Mouse (Mus musculus) midbrain, embryonic 14.5 days (tissue): Measurements from ENCODE around the gene Pus7l. TPM values are rescaled to one million over a fixed set of nuclear protein-coding genes. Genes with fewer than 3 reads are reported as not detected.

Experiments
- ATAC-seq: fragments of 200-750 bp; cut with Nextera tagmentation; 2 replicates; pipeline ENCODE4 v1.8.0; 2017; ENCODE audit warnings: moderate number of reproducible peaks, moderate library complexity; ENCODE audit not compliant: low FRiP score, low TSS enrichment
- DNase-seq: peaks from one replicate; pipeline ENCODE4 v3.0.0-alpha.2; 2015
- H3K27ac ChIP-seq: fragments of 300-500 bp; sonication (generic); replicated peaks from 2 replicates; pipeline ENCODE4 v1.5.1; 2014; ENCODE audit warnings: mild to moderate bottlenecking, low read depth, low read length, moderate library complexity
- H3K27me3 ChIP-seq: fragments of 300-500 bp; sonication (generic); 2 replicates; pipeline ENCODE4 v1.6.1; 2014; ENCODE audit warnings: low read length, control low read depth, mixed read lengths; ENCODE audit not compliant: control insufficient read depth, insufficient read depth
- H3K36me3 ChIP-seq: fragments of 300-500 bp; sonication (generic); 2 replicates; pipeline ENCODE4 v1.6.1; 2014; ENCODE audit warnings: low read length, control low read depth; ENCODE audit not compliant: control insufficient read depth, insufficient read depth
- H3K4me1 ChIP-seq: fragments of 300-500 bp; sonication (generic); 2 replicates; pipeline ENCODE4 v1.6.1; 2014; ENCODE audit warnings: mild to moderate bottlenecking, antibody characterized with exemption, low read length, control low read depth; ENCODE audit not compliant: control insufficient read depth, insufficient read depth
- H3K4me2 ChIP-seq: fragments of 300-500 bp; sonication (generic); 2 replicates; pipeline ENCODE4 v1.6.1; 2014; ENCODE audit warnings: mild to moderate bottlenecking, low read length, moderate library complexity
- H3K4me3 ChIP-seq: fragments of 300-500 bp; sonication (generic); replicated peaks from 2 replicates; pipeline ENCODE4 v1.5.1; 2014; ENCODE audit warnings: low read depth, low read length
- H3K9ac ChIP-seq: fragments of 300-500 bp; sonication (generic); replicated peaks from 2 replicates; pipeline ENCODE4 v1.6.1; 2014; ENCODE audit warnings: mild to moderate bottlenecking, low read length, moderate library complexity
- H3K9me3 ChIP-seq: fragments of 300-500 bp; sonication (generic); 2 replicates; pipeline ENCODE4 v1.6.1; 2016; ENCODE audit warnings: low read length, control low read depth, mixed read lengths; ENCODE audit not compliant: control insufficient read depth
- WGBS: fragments of 180-500 bp; shearing (Covaris S2); extraction: QIAGEN DNeasy Blood & Tissue Kit; methylation state at CpG from one replicate; pipeline ENCODE4 v1.1.7; 2014; 5-methylcytosine and 5-hydroxymethylcytosine counted together
- polyA plus RNA-seq: library from polyadenylated mRNA; unstranded; fragments of >200 nt; fragmentation: Nextera tagmentation; extraction: Ambion mirVana; gene quantifications from 2 replicates; pipeline ENCODE4 v1.2.1, GENCODE M21; 2014

The Pus7l gene
- polyA plus RNA-seq, 1 experiment from 2014 or later: 7.0 TPM

- peak; percentile 27 for DNase-seq
- 20% methylated on average over 13 of the region's 13 CpGs for WGBS
Observed at GRCm38 (mm10) chr15:94478706-94479105, 64.6 kb downstream of the Pus7l start.

GRCm38 (mm10) chr15:94477287-94477686 lies 66.1 kb downstream of the Pus7l start:
- Histone ChIP-seq H3K4me3 (no peak overlapping the region), H3K9ac (no peak overlapping the region), H3K27ac (no peak overlapping the region), H3K9me3 (no peaks in the 10 kb centered on the region), H3K36me3 (no peaks in the 10 kb centered on the region), H3K4me1 (peaks cover 17% of the 10 kb centered on the region), H3K27me3 (no peaks in the 10 kb centered on the region), H3K4me2 (no peak overlapping the region)
- no peak for ATAC-seq
- 9% methylated on average over 7 of the region's 7 CpGs for WGBS
- DNase-seq: peak; percentile 70

More at GRCm38 (mm10) chr15:94478706-94479105, 64.6 kb downstream of the Pus7l start:
- no peaks in the 10 kb centered on the region for H3K9me3 ChIP-seq
- no peaks in the 10 kb centered on the region for H3K27me3 ChIP-seq
- H3K4me3 ChIP-seq: no peak overlapping the region
- H3K9ac ChIP-seq: no peak overlapping the region
- H3K4me2 ChIP-seq: no peak overlapping the region
- H3K36me3 ChIP-seq: no peaks in the 10 kb centered on the region
- H3K4me1 ChIP-seq: peaks cover 17% of the 10 kb centered on the region
- no peak overlapping the region for H3K27ac ChIP-seq
- ATAC-seq: no peak

- Histone ChIP-seq H3K36me3 (no peaks in the 10 kb centered on the region), H3K27me3 (no peaks in the 10 kb centered on the region), H3K9me3 (no peaks in the 10 kb centered on the region), H3K4me2 (no peak overlapping the region), H3K9ac (no peak overlapping the region), H3K27ac (no peak overlapping the region), H3K4me1 (peaks cover 17% of the 10 kb centered on the region), H3K4me3 (no peak overlapping the region)
- 88% methylated on average over 5 of the region's 5 CpGs for WGBS
- DNase-seq (no peak), ATAC-seq (no peak)
Observed at GRCm38 (mm10) chr15:94475975-94476374, 67.4 kb downstream of the Pus7l start.

Other genes starting within 250 kb of the Pus7l start
- 2.6 and 3.5 TPM in 2 replicates for gene Adamts20, start 78.1 kb downstream of the Pus7l start, polyA plus RNA-seq
- 0.62 and 1.6 TPM in 2 replicates for gene Irak4, start 96 bp upstream of the Pus7l start, polyA plus RNA-seq
- gene Twf1, start 46.3 kb upstream of the Pus7l start, polyA plus RNA-seq: 82.2 and 99.6 TPM in 2 replicates
- gene Tmem117, start 85.7 kb upstream of the Pus7l start, polyA plus RNA-seq: 10.0 and 10.5 TPM in 2 replicates